ENCODE assay signal across 11 mouse cellular contexts in genomic region chr13:59547716-59548115, GRCm38 (mm10). TPM values are rescaled to one million over a fixed set of nuclear protein-coding genes. Genes with fewer than 3 reads are reported as not detected.
A peak's percentile ranks its signal among the peaks of the same experiment; 100 is the strongest.
DNase-seq lines count a peak whose midpoint lies in the region; ATAC-seq lines count a peak whose summit lies in the region.
"Had no signal": no experiment of that assay in that cellular context is flagged by ENCODE, and none has a peak within 500 bp of the region (broad histone marks: within the 10 kb centered on the region; RNA-seq: fewer than 3 reads in every experiment).

No protein-coding gene starts in this region.

- no peak overlapping the region for H3K27ac ChIP-seq in heart, embryonic 10.5 days
- peak overlapping the region; percentile 25; the same call in 1 of the 2 replicates for H3K27ac ChIP-seq in embryonic facial prominence, embryonic 15.5 days (replicated peaks)
- H3K27ac ChIP-seq in heart, embryonic 14.5 days (replicated peaks in 1 of 2; ENCODE audit: control insufficient read depth in 1 of 2, insufficient read depth in 1 of 2, low read depth in 2 of 2, low read length in 2 of 2), result peak overlapping the region in 1 of 2 experiments; percentile 47; a peak in 1 of 4 replicates
- no peak overlapping the region for H3K27ac ChIP-seq in midbrain, embryonic 15.5 days
- H3K27ac ChIP-seq: embryonic facial prominence, embryonic 12.5 days; limb, embryonic 12.5 days; midbrain, embryonic 13.5 days had no signal

- H3K9ac ChIP-seq in embryonic facial prominence, embryonic 15.5 days, result no peak overlapping the region
- no peak overlapping the region for H3K9ac ChIP-seq in heart, embryonic 14.5 days (ENCODE audit: low read length)
- no peak overlapping the region for H3K9ac ChIP-seq in midbrain, embryonic 15.5 days
- H3K9ac ChIP-seq: embryonic facial prominence, embryonic 12.5 days; limb, embryonic 12.5 days; midbrain, embryonic 13.5 days had no signal

- peak; percentile 95 for DNase-seq in heart, adult 11 months
- no peak for DNase-seq in heart, embryonic 10.5 days (ENCODE audit: low spot score)
- DNase-seq in kidney, postnatal 25 days, result peak; percentile 58 to 70
- no peak for DNase-seq in thymus, postnatal 0 days (ENCODE audit: low spot score)
- no peak for DNase-seq in liver

- no peaks in the 10 kb centered on the region for H3K36me3 ChIP-seq in heart, embryonic 10.5 days
- no peaks in the 10 kb centered on the region for H3K36me3 ChIP-seq in embryonic facial prominence, embryonic 15.5 days
- H3K36me3 ChIP-seq in heart, embryonic 14.5 days (ENCODE audit: control insufficient read depth, insufficient read depth, low read length), result no peaks in the 10 kb centered on the region
- no peaks in the 10 kb centered on the region for H3K36me3 ChIP-seq in midbrain, embryonic 15.5 days (replicated peaks)
- H3K36me3 ChIP-seq: embryonic facial prominence, embryonic 12.5 days; limb, embryonic 12.5 days; midbrain, embryonic 13.5 days had no signal

- H3K4me2 ChIP-seq in embryonic facial prominence, embryonic 15.5 days (replicated peaks), result no peak overlapping the region
- H3K4me2 ChIP-seq in heart, embryonic 14.5 days (ENCODE audit: low read length), result no peak overlapping the region
- no peak overlapping the region for H3K4me2 ChIP-seq in midbrain, embryonic 15.5 days
- H3K4me2 ChIP-seq: embryonic facial prominence, embryonic 12.5 days; limb, embryonic 12.5 days; midbrain, embryonic 13.5 days had no signal

- peaks cover 40% of the 10 kb centered on the region for H3K4me1 ChIP-seq in heart, embryonic 10.5 days
- peaks cover 34% of the 10 kb centered on the region for H3K4me1 ChIP-seq in embryonic facial prominence, embryonic 15.5 days
- H3K4me1 ChIP-seq in heart, embryonic 14.5 days (ENCODE audit: control insufficient read depth in 2 of 2, insufficient read depth in 2 of 2, low read length in 2 of 2), result peaks cover 22 to 30% of the 10 kb centered on the region in 2 experiments
- H3K4me1 ChIP-seq in midbrain, embryonic 15.5 days, result no peaks in the 10 kb centered on the region

- H3K27me3 ChIP-seq in heart, embryonic 10.5 days (ENCODE audit: insufficient read depth, poor library complexity, severe bottlenecking), result no peaks in the 10 kb centered on the region
- no peaks in the 10 kb centered on the region for H3K27me3 ChIP-seq in embryonic facial prominence, embryonic 15.5 days
- H3K27me3 ChIP-seq in heart, embryonic 14.5 days (ENCODE audit: control insufficient read depth, insufficient read depth, low read length), result no peaks in the 10 kb centered on the region
- no peaks in the 10 kb centered on the region for H3K27me3 ChIP-seq in midbrain, embryonic 15.5 days (replicated peaks)
- H3K27me3 ChIP-seq: embryonic facial prominence, embryonic 12.5 days; limb, embryonic 12.5 days; midbrain, embryonic 13.5 days had no signal

- H3K4me3 ChIP-seq in heart, embryonic 10.5 days, result no peak overlapping the region
- H3K4me3 ChIP-seq in embryonic facial prominence, embryonic 15.5 days (replicated peaks), result no peak overlapping the region
- H3K4me3 ChIP-seq in heart, embryonic 14.5 days (ENCODE audit: control insufficient read depth in 1 of 2, insufficient read depth in 1 of 2, low read depth in 1 of 2, low read length in 2 of 2), result no peak overlapping the region
- H3K4me3 ChIP-seq in midbrain, embryonic 15.5 days, result no peak overlapping the region
- H3K4me3 ChIP-seq: embryonic facial prominence, embryonic 12.5 days; limb, embryonic 12.5 days; midbrain, embryonic 13.5 days had no signal

- WGBS in heart, embryonic 10.5 days, result 67% methylated on average over 4 of the region's 4 CpGs
- WGBS in embryonic facial prominence, embryonic 15.5 days, result 48% methylated on average over 4 of the region's 4 CpGs
- WGBS in heart, embryonic 14.5 days, result 64% methylated on average over 4 of the region's 4 CpGs
- 92% methylated on average over 4 of the region's 4 CpGs for WGBS in midbrain, embryonic 15.5 days

- no peaks in the 10 kb centered on the region for H3K9me3 ChIP-seq in heart, embryonic 10.5 days
- no peaks in the 10 kb centered on the region for H3K9me3 ChIP-seq in embryonic facial prominence, embryonic 15.5 days (replicated peaks)
- no peaks in the 10 kb centered on the region for H3K9me3 ChIP-seq in heart, embryonic 14.5 days (ENCODE audit: control insufficient read depth, low read length)
- no peaks in the 10 kb centered on the region for H3K9me3 ChIP-seq in midbrain, embryonic 15.5 days
- H3K9me3 ChIP-seq: embryonic facial prominence, embryonic 12.5 days; limb, embryonic 12.5 days; midbrain, embryonic 13.5 days had no signal

- ATAC-seq in embryonic facial prominence, embryonic 15.5 days (ENCODE audit: insufficient number of reproducible peaks, low FRiP score, low TSS enrichment, low read depth), result no peak
- ATAC-seq in heart, embryonic 14.5 days (ENCODE audit: insufficient number of reproducible peaks, insufficient read depth, low FRiP score, low read depth), result peak; percentile 47; the same call in 1 of the 2 replicates
- no peak for ATAC-seq in midbrain, embryonic 15.5 days (replicated peaks)
- ATAC-seq: midbrain, embryonic 13.5 days had no signal

RNA-seq across cellular contexts. Expression of gene Agtpbp1, which starts 37.3 kb away (rescaled TPM):
- 8.8 and 14.4 TPM in 2 replicates for polyA plus RNA-seq in heart, embryonic 10.5 days (2016; fragmentation: Nextera tagmentation; extraction: Ambion mirVana)
- 16.3 and 20.4 TPM in 2 replicates for polyA plus RNA-seq in embryonic facial prominence, embryonic 15.5 days (2015; fragmentation: Nextera tagmentation; extraction: Ambion mirVana)
- 14.9 and 15.1 TPM in 2 replicates for polyA plus RNA-seq in heart, embryonic 14.5 days (2014; fragmentation: Nextera tagmentation; extraction: Ambion mirVana)
- polyA plus RNA-seq in midbrain, embryonic 15.5 days (2015; fragmentation: Nextera tagmentation; extraction: Ambion mirVana), result 70.0 and 70.4 TPM in 2 replicates
- polyA plus RNA-seq in thymus, postnatal 0 days (2015; fragmentation: Nextera tagmentation; extraction: Ambion mirVana), result 14.9 and 16.3 TPM in 2 replicates

RNA-seq across cellular contexts. Expression of gene Naa35, which starts 37.3 kb away (rescaled TPM):
- polyA plus RNA-seq in heart, embryonic 10.5 days (2016; fragmentation: Nextera tagmentation; extraction: Ambion mirVana), result 78.9 and 92.6 TPM in 2 replicates
- 74.7 and 92.9 TPM in 2 replicates for polyA plus RNA-seq in embryonic facial prominence, embryonic 15.5 days (2015; fragmentation: Nextera tagmentation; extraction: Ambion mirVana)
- polyA plus RNA-seq in heart, embryonic 14.5 days (2014; fragmentation: Nextera tagmentation; extraction: Ambion mirVana), result 54.4 and 70.3 TPM in 2 replicates
- 142 and 154 TPM in 2 replicates for polyA plus RNA-seq in midbrain, embryonic 15.5 days (2015; fragmentation: Nextera tagmentation; extraction: Ambion mirVana)
- polyA plus RNA-seq in thymus, postnatal 0 days (2015; fragmentation: Nextera tagmentation; extraction: Ambion mirVana), result 65.9 and 78.4 TPM in 2 replicates

Comparison
In these comparisons a context has a peak if more than half of its experiments do, and no peak if none do; other contexts are left out.
1. DNase-seq: peak in heart, adult 11 months (single experiment) and kidney, postnatal 25 days (2 of 2); none in heart, embryonic 10.5 days (single experiment), thymus, postnatal 0 days (single experiment) and liver (single experiment).